Mouse (Mus musculus): ENCODE data around the gene Samd1. TPM values are rescaled to one million over a fixed set of nuclear protein-coding genes. Genes with fewer than 3 reads are reported as not detected.
"Not testable (repeated sequence)": the region's sequence is repeated elsewhere in the genome, so short reads cannot be mapped to it uniquely, and the experiment has no call there.

Samd1 gene
- total and polyA plus RNA-seq, 3 experiments, result 111 to 121 TPM; not detected in 1

DNA sequence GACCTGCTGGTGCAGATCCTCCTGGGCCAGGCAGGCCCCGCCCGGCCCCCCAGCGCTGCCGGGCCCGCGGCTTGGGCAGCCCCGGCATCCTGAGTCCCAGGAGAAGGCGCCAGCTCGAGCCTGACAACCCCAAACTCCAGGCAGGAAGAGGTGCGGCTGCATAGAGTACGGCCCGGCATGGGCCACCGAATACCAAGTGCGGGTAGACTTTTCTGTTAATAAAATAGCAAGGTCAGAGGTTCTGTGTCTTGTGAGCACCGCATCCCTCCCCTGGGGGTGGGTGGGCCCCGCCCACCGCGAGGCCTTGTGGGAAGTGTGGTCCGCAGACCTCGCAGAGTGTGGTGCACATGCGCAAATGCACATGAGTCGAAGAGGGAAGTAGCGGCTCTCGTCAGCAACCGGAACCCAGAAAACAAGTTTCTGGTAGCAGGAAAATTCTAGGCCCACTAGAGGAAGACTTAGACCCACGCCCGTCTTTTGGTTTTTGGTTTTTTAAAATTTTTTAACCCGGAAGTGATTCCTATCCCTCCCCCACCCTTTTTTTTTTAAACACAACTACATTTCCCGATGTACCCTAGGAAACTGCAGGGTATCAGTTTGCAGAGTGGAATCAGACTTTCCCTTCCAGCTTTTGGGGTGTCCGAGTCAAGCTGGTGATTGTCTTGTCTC, 7.2 kb downstream of the Samd1 start (continued):
- no peak for TF ChIP-seq TAL1 (IDR thresholded peaks at IDR 0.05; ENCODE audit: low read length)
- TF ChIP-seq CHD2 (IDR thresholded peaks at IDR 0.05; ENCODE audit: low read length), result peak; percentile 41; the same call in 1 of the 2 replicates
- no peak for TF ChIP-seq MEF2A (IDR thresholded peaks at IDR 0.05; ENCODE audit: extremely low read depth, insufficient replicate concordance, low read depth, low read length, poor library complexity, severe bottlenecking)

DNA sequence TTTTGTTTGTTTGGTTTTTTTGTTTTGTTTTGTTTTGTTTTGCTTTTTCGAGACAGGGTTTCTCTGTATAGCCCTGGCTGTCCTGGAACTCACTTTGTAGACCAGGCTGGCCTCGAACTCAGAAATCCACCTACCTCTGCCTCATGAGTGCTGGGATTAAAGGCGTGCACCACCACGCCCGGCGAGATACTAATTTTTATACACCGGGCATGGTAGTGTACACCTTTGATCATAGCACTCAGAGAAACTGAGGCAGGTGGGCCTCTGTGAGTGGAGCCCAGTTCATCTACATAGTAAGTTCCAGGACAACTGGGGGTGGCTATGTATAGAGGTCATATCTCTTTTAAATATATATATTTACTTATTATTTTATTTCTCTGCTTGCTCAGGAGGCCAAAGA, 8.0 kb downstream of the Samd1 start:
- Histone ChIP-seq H3K27ac (ENCODE audit: control insufficient read depth, low read depth, low read length) (peak overlapping the region; percentile 3; the same call in 1 of the 2 replicates), H3K9ac (ENCODE audit: control insufficient read depth, low read depth, low read length, poor library complexity, severe bottlenecking) (peak overlapping the region; percentile 63), H3K4me3 (ENCODE audit: control insufficient read depth in 1 of 2, insufficient read depth in 1 of 2, low read depth in 2 of 2, low read length in 2 of 2) (peak overlapping the region in 1 of 2 experiments; percentile 66; a peak in 1 of 4 replicates), H3K4me1 (ENCODE audit: control insufficient read depth in 1 of 2, insufficient read depth in 2 of 2, low read length in 2 of 2) (peaks cover 4 to 19% of the 10 kb centered on the region in 2 experiments; a peak in 3 of 4 replicates), H3K36me3 (ENCODE audit: control insufficient read depth in 1 of 2, insufficient read depth in 2 of 2, low read length in 2 of 2) (peaks cover 0 to 12% of the 10 kb centered on the region in 2 experiments; a peak in 2 of 4 replicates)
- not testable (repeated sequence) for H3K9me3 ChIP-seq (replicated peaks; ENCODE audit: insufficient read depth, low read length); H3K27me3 ChIP-seq (ENCODE audit: control insufficient read depth in 1 of 2, insufficient read depth in 2 of 2, low read length in 2 of 2); H3K79me2 ChIP-seq (ENCODE audit: control insufficient read depth, insufficient read depth, low read length, poor library complexity); DNase-seq (ENCODE audit: low read depth, low spot score)

DNA sequence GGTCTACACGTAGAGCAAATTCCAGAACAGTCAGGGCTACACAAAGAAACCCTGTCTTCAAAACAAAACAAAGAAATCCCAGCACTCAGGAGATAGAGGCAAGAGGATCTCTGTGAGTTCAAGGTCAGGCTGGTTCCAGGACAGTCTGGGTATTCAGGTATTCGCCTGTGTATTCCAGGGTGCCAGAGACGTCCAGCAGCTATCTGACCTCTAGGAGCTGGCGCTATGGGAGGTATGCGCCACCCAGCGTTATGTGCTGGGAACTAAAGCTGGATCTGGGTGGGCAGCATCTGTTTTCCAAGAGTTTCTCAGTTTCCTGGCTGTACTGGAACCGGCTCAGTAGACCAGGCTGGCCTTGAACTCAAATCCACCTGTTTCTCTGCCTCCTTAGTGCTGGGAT, 10.9 kb downstream of the Samd1 start:
- no peaks in the 10 kb centered on the region for H3K9me3 ChIP-seq (replicated peaks; ENCODE audit: insufficient read depth, low read length)
- H3K4me1 ChIP-seq (ENCODE audit: control insufficient read depth in 1 of 2, insufficient read depth in 2 of 2, low read length in 2 of 2), result peaks cover 4 to 9% of the 10 kb centered on the region in 2 experiments; a peak in 3 of 4 replicates
- H3K36me3 ChIP-seq (ENCODE audit: control insufficient read depth in 1 of 2, insufficient read depth in 2 of 2, low read length in 2 of 2), result peaks cover 0 to 8% of the 10 kb centered on the region in 2 experiments; a peak in 2 of 4 replicates
- no peak for DNase-seq (ENCODE audit: low read depth, low spot score)
- H3K27ac ChIP-seq (ENCODE audit: control insufficient read depth, low read depth, low read length), result no peak overlapping the region
- no peak overlapping the region for H3K9ac ChIP-seq (ENCODE audit: control insufficient read depth, low read depth, low read length, poor library complexity, severe bottlenecking)
- no peaks in the 10 kb centered on the region for H3K27me3 ChIP-seq (ENCODE audit: control insufficient read depth in 1 of 2, insufficient read depth in 2 of 2, low read length in 2 of 2)
- no peak overlapping the region for H3K4me3 ChIP-seq (ENCODE audit: control insufficient read depth in 1 of 2, insufficient read depth in 1 of 2, low read depth in 2 of 2, low read length in 2 of 2)
- H3K79me2 ChIP-seq (ENCODE audit: control insufficient read depth, insufficient read depth, low read length, poor library complexity), result no peaks in the 10 kb centered on the region; the same call in 1 of the 2 replicates
- TF ChIP-seq SMC3 (IDR thresholded peaks at IDR 0.05; ENCODE audit: low read depth, low read length) (no peak), HCFC1 (IDR thresholded peaks at IDR 0.05; ENCODE audit: low read depth, low read length) (no peak), TAL1 (IDR thresholded peaks at IDR 0.05; ENCODE audit: low read length) (no peak), GABPA (IDR thresholded peaks at IDR 0.05; ENCODE audit: low read depth, low read length) (no peak), MXI1 (IDR thresholded peaks at IDR 0.05; ENCODE audit: low read depth, low read length) (no peak), MYB (IDR thresholded peaks at IDR 0.05; ENCODE audit: low read depth, low read length) (no peak)

DNA sequence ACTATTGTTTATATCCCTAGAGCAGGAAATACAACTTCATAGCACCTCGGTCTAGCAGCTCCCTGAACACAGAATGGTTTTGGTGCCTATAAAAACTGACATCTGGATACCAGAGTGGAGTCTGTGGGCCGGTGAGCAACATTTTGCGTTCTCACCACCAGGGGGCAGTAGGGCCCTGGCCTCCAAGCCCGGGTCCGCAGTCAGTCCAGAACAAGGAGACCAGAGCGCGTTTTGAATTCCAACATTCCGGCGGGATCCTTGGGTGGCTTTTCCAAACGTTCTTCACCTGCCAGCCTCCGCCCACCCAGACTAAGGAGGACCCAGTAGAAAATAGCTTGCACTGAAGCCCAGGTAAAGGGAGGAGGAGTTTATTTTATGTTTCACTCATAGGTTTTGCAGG, 12.4 kb downstream of the Samd1 start:
- peak; percentile 76 for DNase-seq (ENCODE audit: low read depth, low spot score)
- Histone ChIP-seq H3K79me2 (ENCODE audit: control insufficient read depth, insufficient read depth, low read length, poor library complexity) (no peaks in the 10 kb centered on the region; the same call in 1 of the 2 replicates), H3K4me3 (ENCODE audit: control insufficient read depth in 1 of 2, insufficient read depth in 1 of 2, low read depth in 2 of 2, low read length in 2 of 2) (no peak overlapping the region), H3K27me3 (ENCODE audit: control insufficient read depth in 1 of 2, insufficient read depth in 2 of 2, low read length in 2 of 2) (no peaks in the 10 kb centered on the region), H3K4me1 (ENCODE audit: control insufficient read depth in 1 of 2, insufficient read depth in 2 of 2, low read length in 2 of 2) (no peaks in the 10 kb centered on the region), H3K27ac (ENCODE audit: control insufficient read depth, low read depth, low read length) (no peak overlapping the region), H3K9me3 (replicated peaks; ENCODE audit: insufficient read depth, low read length) (no peaks in the 10 kb centered on the region), H3K36me3 (ENCODE audit: control insufficient read depth in 1 of 2, insufficient read depth in 2 of 2, low read length in 2 of 2) (no peaks in the 10 kb centered on the region), H3K9ac (ENCODE audit: control insufficient read depth, low read depth, low read length, poor library complexity, severe bottlenecking) (no peak overlapping the region)
- TF ChIP-seq USF1 (IDR thresholded peaks at IDR 0.05; ENCODE audit: low read depth, low read length) (no peak), ZC3H11A (IDR thresholded peaks at IDR 0.05; ENCODE audit: low read depth, low read length) (peak; percentile 79), MAZ (IDR thresholded peaks at IDR 0.05; ENCODE audit: low read depth, low read length) (no peak), MEF2A (IDR thresholded peaks at IDR 0.05; ENCODE audit: extremely low read depth, insufficient replicate concordance, low read depth, low read length, poor library complexity, severe bottlenecking) (no peak), POLR2A (IDR thresholded peaks at IDR 0.05; ENCODE audit: control insufficient read depth in 1 of 2, insufficient read depth in 1 of 2, low read depth in 1 of 2, low read length in 2 of 2, poor library complexity in 1 of 2) (no peak), TCF12 (IDR thresholded peaks at IDR 0.05; ENCODE audit: low read depth, low read length) (no peak), E2F4 (IDR thresholded peaks at IDR 0.05; ENCODE audit: borderline replicate concordance, low read depth, low read length) (no peak), TAL1 (IDR thresholded peaks at IDR 0.05; ENCODE audit: low read length) (no peak), ETS1 (IDR thresholded peaks at IDR 0.05; ENCODE audit: low read depth, low read length) (no peak), GABPA (IDR thresholded peaks at IDR 0.05; ENCODE audit: low read depth, low read length) (no peak), TBP (IDR thresholded peaks at IDR 0.05; ENCODE audit: low read depth, low read length) (no peak), ZMIZ1 (IDR thresholded peaks at IDR 0.05; ENCODE audit: low read depth, low read length) (no peak), ZKSCAN1 (IDR thresholded peaks at IDR 0.05; ENCODE audit: low read depth, low read length) (no peak), GATA1 (IDR thresholded peaks at IDR 0.05; ENCODE audit: low read depth, low read length) (no peak), KAT2A (conservative IDR thresholded peaks at IDR 0.05; ENCODE audit: low read depth, low read length) (no peak), RAD21 (IDR thresholded peaks at IDR 0.05; ENCODE audit: low read depth, low read length) (peak; percentile 87), USF2 (IDR thresholded peaks at IDR 0.05; ENCODE audit: borderline replicate concordance in 1 of 2, insufficient read depth in 1 of 2, low read depth in 1 of 2, low read length in 2 of 2) (no peak)

Measured in MEL (cell line).